In the genomic region with DNA sequence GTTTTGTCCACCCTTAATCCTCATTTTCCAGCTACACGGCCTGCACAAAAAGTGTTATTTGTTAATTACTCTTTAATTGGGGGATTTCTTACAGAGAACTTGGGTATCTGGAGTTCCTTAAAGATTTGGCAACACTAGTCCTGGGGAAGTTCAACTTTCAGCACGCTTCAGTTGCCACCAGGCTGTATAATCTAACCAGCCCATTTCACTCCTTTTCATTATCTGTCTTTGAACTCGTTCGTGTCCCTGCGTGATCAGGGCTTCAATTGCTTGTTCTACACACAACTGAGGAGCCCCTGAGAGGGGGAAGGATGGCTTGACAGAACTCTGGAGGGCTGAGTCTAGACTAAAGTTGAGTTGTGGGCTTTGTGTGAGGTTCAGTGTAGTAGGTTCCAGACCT, we compare ENCODE assay signal across 10 mouse cellular contexts. TPM values are rescaled to one million over a fixed set of nuclear protein-coding genes. Genes with fewer than 3 reads are reported as not detected.
DNase-seq lines count a peak whose midpoint lies in the region; ATAC-seq and TF ChIP-seq lines count a peak whose summit lies in the region.
"Had no signal": no experiment of that assay in that cellular context is flagged by ENCODE, and none has a peak within 500 bp of the region (broad histone marks: within the 10 kb centered on the region; RNA-seq: fewer than 3 reads in every experiment).

No protein-coding gene starts in this region.

- 63% methylated on average over 5 of the region's 5 CpGs for WGBS in kidney, embryonic 15.5 days
- WGBS in embryonic facial prominence, embryonic 14.5 days, result 69% methylated on average over 5 of the region's 5 CpGs
- 9% methylated on average over 5 of the region's 5 CpGs for WGBS in liver, embryonic 15.5 days (ENCODE audit: insufficient replicate concordance)
- 57% methylated on average over 5 of the region's 5 CpGs for WGBS in forebrain, embryonic 10.5 days

- H3K36me3 ChIP-seq in kidney, embryonic 15.5 days, result no peaks in the 10 kb centered on the region
- peaks cover 0 to 7% of the 10 kb centered on the region in 2 experiments; a peak in 2 of 4 replicates for H3K36me3 ChIP-seq in MEL (ENCODE audit: control insufficient read depth in 1 of 2, insufficient read depth in 2 of 2, low read length in 2 of 2)
- no peaks in the 10 kb centered on the region for H3K36me3 ChIP-seq in embryonic facial prominence, embryonic 14.5 days (ENCODE audit: control insufficient read depth, insufficient read depth, low read length)
- H3K36me3 ChIP-seq in liver, embryonic 15.5 days (replicated peaks), result peaks cover 22% of the 10 kb centered on the region
- H3K36me3 ChIP-seq in forebrain, embryonic 10.5 days (replicated peaks), result no peaks in the 10 kb centered on the region

- H3K79me2 ChIP-seq in MEL (ENCODE audit: control insufficient read depth, insufficient read depth, low read length, poor library complexity), result no peaks in the 10 kb centered on the region; the same call in 1 of the 2 replicates

- DNase-seq in kidney, postnatal 10 days, result no peak
- DNase-seq in MEL (ENCODE audit: low read depth, low spot score), result peak; percentile 60
- no peak for DNase-seq in embryonic facial prominence, embryonic 14.5 days (ENCODE audit: low spot score)
- DNase-seq in frontal cortex, postnatal 14 days (ENCODE audit: low spot score in 2 of 2), result no peak
- DNase-seq in forebrain, embryonic 10.5 days (ENCODE audit: extremely low spot score, low spot score), result no peak

- peak overlapping the region; percentile 94; the same call in 1 of the 2 replicates for H3K27ac ChIP-seq in kidney, embryonic 15.5 days
- no peak overlapping the region for H3K27ac ChIP-seq in MEL (ENCODE audit: control insufficient read depth, low read depth, low read length)
- no peak overlapping the region for H3K27ac ChIP-seq in embryonic facial prominence, embryonic 14.5 days (replicated peaks; ENCODE audit: low read depth, low read length)
- peak overlapping the region; percentile 96 for H3K27ac ChIP-seq in liver, embryonic 15.5 days (replicated peaks)
- no peak overlapping the region for H3K27ac ChIP-seq in forebrain, embryonic 10.5 days

- H3K9me3 ChIP-seq in kidney, embryonic 15.5 days (replicated peaks), result no peaks in the 10 kb centered on the region
- H3K9me3 ChIP-seq in MEL (replicated peaks; ENCODE audit: insufficient read depth, low read length), result no peaks in the 10 kb centered on the region
- no peaks in the 10 kb centered on the region for H3K9me3 ChIP-seq in embryonic facial prominence, embryonic 14.5 days (ENCODE audit: control insufficient read depth, low read length)
- H3K9me3 ChIP-seq in liver, embryonic 15.5 days (replicated peaks), result no peaks in the 10 kb centered on the region
- no peaks in the 10 kb centered on the region for H3K9me3 ChIP-seq in forebrain, embryonic 10.5 days

- peak overlapping the region; percentile 93 for H3K4me2 ChIP-seq in kidney, embryonic 15.5 days
- H3K4me2 ChIP-seq in embryonic facial prominence, embryonic 14.5 days (ENCODE audit: low read depth, low read length), result 0 out of 2 replicates have a peak overlapping the region, but pooled peaks have one; percentile 86
- H3K4me2 ChIP-seq in liver, embryonic 15.5 days, result peak overlapping the region; percentile 67

- TF ChIP-seq RAD21 in MEL (IDR thresholded peaks at IDR 0.05; ENCODE audit: low read depth, low read length), result no peak

- H3K9ac ChIP-seq in kidney, embryonic 15.5 days, result 0 out of 2 replicates have a peak overlapping the region, but pooled peaks have one; percentile 66
- no peak overlapping the region for H3K9ac ChIP-seq in MEL (ENCODE audit: control insufficient read depth, low read depth, low read length, poor library complexity, severe bottlenecking)
- no peak overlapping the region for H3K9ac ChIP-seq in embryonic facial prominence, embryonic 14.5 days (ENCODE audit: low read depth, low read length)
- peak overlapping the region; percentile 83 for H3K9ac ChIP-seq in liver, embryonic 15.5 days

- TF ChIP-seq POLR2A in MEL (IDR thresholded peaks at IDR 0.05; ENCODE audit: control insufficient read depth in 1 of 2, insufficient read depth in 1 of 2, low read depth in 1 of 2, low read length in 2 of 2, poor library complexity in 1 of 2), result no peak

- H3K27me3 ChIP-seq in kidney, embryonic 15.5 days, result no peaks in the 10 kb centered on the region
- no peaks in the 10 kb centered on the region for H3K27me3 ChIP-seq in MEL (ENCODE audit: control insufficient read depth in 1 of 2, insufficient read depth in 2 of 2, low read length in 2 of 2)
- no peaks in the 10 kb centered on the region for H3K27me3 ChIP-seq in embryonic facial prominence, embryonic 14.5 days (replicated peaks; ENCODE audit: control insufficient read depth, insufficient read depth, low read length)
- H3K27me3 ChIP-seq in liver, embryonic 15.5 days, result no peaks in the 10 kb centered on the region
- peaks cover 21% of the 10 kb centered on the region for H3K27me3 ChIP-seq in forebrain, embryonic 10.5 days (ENCODE audit: poor library complexity, severe bottlenecking)

- peak in 1 of 2 experiments; percentile 65; a peak in 3 of 4 replicates for TF ChIP-seq EP300 in MEL (IDR thresholded peaks at IDR 0.05; ENCODE audit: low read depth in 1 of 2, low read length in 2 of 2)

- no peak for TF ChIP-seq CTCF in MEL (IDR thresholded peaks at IDR 0.05 in 2 of 3, conservative IDR thresholded peaks at IDR 0.05 in 1 of 3; ENCODE audit: control insufficient read depth in 1 of 3, insufficient read depth in 1 of 3, low read depth in 2 of 3, low read length in 3 of 3, poor library complexity in 1 of 3, severe bottlenecking in 1 of 3)

- H3K4me1 ChIP-seq in kidney, embryonic 15.5 days, result peaks cover 27% of the 10 kb centered on the region
- H3K4me1 ChIP-seq in MEL (ENCODE audit: control insufficient read depth in 1 of 2, insufficient read depth in 2 of 2, low read length in 2 of 2), result peaks cover 0 to 9% of the 10 kb centered on the region in 2 experiments; a peak in 3 of 4 replicates
- H3K4me1 ChIP-seq in embryonic facial prominence, embryonic 14.5 days (ENCODE audit: control insufficient read depth, insufficient read depth, low read length), result no peaks in the 10 kb centered on the region
- peaks cover 66% of the 10 kb centered on the region for H3K4me1 ChIP-seq in liver, embryonic 15.5 days (replicated peaks)
- peaks cover 25% of the 10 kb centered on the region for H3K4me1 ChIP-seq in forebrain, embryonic 10.5 days

- H3K4me3 ChIP-seq in kidney, embryonic 15.5 days (replicated peaks), result peak overlapping the region; percentile 70; the same call in 1 of the 2 replicates
- peak overlapping the region; percentile 70 to 91; a peak in 2 of 4 replicates for H3K4me3 ChIP-seq in MEL (ENCODE audit: control insufficient read depth in 1 of 2, insufficient read depth in 1 of 2, low read depth in 2 of 2, low read length in 2 of 2)
- no peak overlapping the region for H3K4me3 ChIP-seq in embryonic facial prominence, embryonic 14.5 days (ENCODE audit: low read depth, low read length)
- peak overlapping the region; percentile 71 for H3K4me3 ChIP-seq in liver, embryonic 15.5 days (replicated peaks)
- no peak overlapping the region for H3K4me3 ChIP-seq in forebrain, embryonic 10.5 days

- ATAC-seq in kidney, embryonic 15.5 days (replicated peaks; ENCODE audit: low FRiP score), result no peak
- ATAC-seq in embryonic facial prominence, embryonic 14.5 days (ENCODE audit: low read depth), result no peak
- peak; percentile 39 for ATAC-seq in liver, embryonic 15.5 days (ENCODE audit: insufficient read depth)

TF ChIP-seq in MEL, 35 proteins besides CTCF, POLR2A, EP300 and RAD21 (continues in another document):
- TF ChIP-seq GATA1 (IDR thresholded peaks at IDR 0.05; ENCODE audit: low read depth, low read length) (0 out of 2 replicates have a peak, but pooled peaks have one; percentile 19), MYC (IDR thresholded peaks at IDR 0.05; ENCODE audit: low read depth, low read length) (no peak), CHD2 (IDR thresholded peaks at IDR 0.05; ENCODE audit: low read length) (no peak), ELF1 (IDR thresholded peaks at IDR 0.05; ENCODE audit: low read depth, low read length) (no peak), CHD1 (IDR thresholded peaks at IDR 0.05; ENCODE audit: low read depth, low read length) (no peak), HCFC1 (IDR thresholded peaks at IDR 0.05; ENCODE audit: low read depth, low read length) (no peak), ZMIZ1 (IDR thresholded peaks at IDR 0.05; ENCODE audit: low read depth, low read length) (no peak), MEF2A (IDR thresholded peaks at IDR 0.05; ENCODE audit: extremely low read depth, insufficient replicate concordance, low read depth, low read length, poor library complexity, severe bottlenecking) (no peak), MXI1 (IDR thresholded peaks at IDR 0.05; ENCODE audit: low read depth, low read length) (no peak), TCF12 (IDR thresholded peaks at IDR 0.05; ENCODE audit: low read depth, low read length) (no peak)

RNA-seq across cellular contexts. Expression of gene Fam234b, which starts 31.1 kb away (rescaled TPM):
- polyA plus RNA-seq in kidney, embryonic 15.5 days (2015; fragmentation: Nextera tagmentation; extraction: Ambion mirVana), result 35.5 and 37.4 TPM in 2 replicates
- total RNA-seq in MEL (2012; rRNA removed), result 11.9 and 12.2 TPM in 2 replicates
- 10 to 100 TPM in 1 of 2 experiments, not detected in 1; 20.5 TPM for polyA plus RNA-seq in MEL (2012; ENCODE audit: insufficient read depth in 1 of 2, insufficient read length in 2 of 2, low read depth in 1 of 2, low replicate concordance in 2 of 2, missing spikeins in 1 of 2)
- polyA plus RNA-seq in embryonic facial prominence, embryonic 14.5 days (2014; fragmentation: Nextera tagmentation; extraction: Ambion mirVana), result 21.0 and 23.7 TPM in 2 replicates
- 30.3 and 34.4 TPM in 2 replicates for polyA plus RNA-seq in liver, embryonic 15.5 days (2015; fragmentation: Nextera tagmentation; extraction: Ambion mirVana)
- 23.3 and 25.4 TPM in 2 replicates for polyA plus RNA-seq in forebrain, embryonic 10.5 days (2016; fragmentation: Nextera tagmentation; extraction: Ambion mirVana)

RNA-seq across cellular contexts. Expression of gene Hebp1, which starts 31.1 kb away (rescaled TPM):
- 27.1 and 28.0 TPM in 2 replicates for polyA plus RNA-seq in kidney, embryonic 15.5 days (2015; fragmentation: Nextera tagmentation; extraction: Ambion mirVana)
- 8.5 and 16.7 TPM in 2 replicates for total RNA-seq in MEL (2012; rRNA removed)
- polyA plus RNA-seq in MEL (2012; ENCODE audit: insufficient read depth in 1 of 2, insufficient read length in 2 of 2, low read depth in 1 of 2, low replicate concordance in 2 of 2, missing spikeins in 1 of 2), result 10 to 100 TPM in 1 of 2 experiments, not detected in 1; 25.1 TPM
- polyA plus RNA-seq in embryonic facial prominence, embryonic 14.5 days (2014; fragmentation: Nextera tagmentation; extraction: Ambion mirVana), result 7.4 and 12.2 TPM in 2 replicates
- 116 and 117 TPM in 2 replicates for polyA plus RNA-seq in liver, embryonic 15.5 days (2015; fragmentation: Nextera tagmentation; extraction: Ambion mirVana)
- polyA plus RNA-seq in forebrain, embryonic 10.5 days (2016; fragmentation: Nextera tagmentation; extraction: Ambion mirVana), result 3.5 and 7.6 TPM in 2 replicates

RNA-seq across cellular contexts. Expression of gene Gprc5d, which starts 48.6 kb away (rescaled TPM):
- not detected in 2 replicates for polyA plus RNA-seq in kidney, embryonic 15.5 days (2015; fragmentation: Nextera tagmentation; extraction: Ambion mirVana)
- total RNA-seq in MEL (2012; rRNA removed), result not detected in 2 replicates
- polyA plus RNA-seq in MEL (2012; ENCODE audit: insufficient read depth in 1 of 2, insufficient read length in 2 of 2, low read depth in 1 of 2, low replicate concordance in 2 of 2, missing spikeins in 1 of 2), result not detected
- 0.21 TPM in 1 of 2 replicates, not detected in the other for polyA plus RNA-seq in embryonic facial prominence, embryonic 14.5 days (2014; fragmentation: Nextera tagmentation; extraction: Ambion mirVana)
- polyA plus RNA-seq in liver, embryonic 15.5 days (2015; fragmentation: Nextera tagmentation; extraction: Ambion mirVana), result 0.08 and 0.15 TPM in 2 replicates
- polyA plus RNA-seq in forebrain, embryonic 10.5 days (2016; fragmentation: Nextera tagmentation; extraction: Ambion mirVana), result 0.11 TPM in 1 of 2 replicates, not detected in the other
- polyA plus RNA-seq: heart, embryonic 16.5 days; limb, embryonic 11.5 days; midbrain, embryonic 16.5 days had no signal

Comparison
In these comparisons a context has a peak if more than half of its experiments do, and no peak if none do; other contexts are left out.
1. H3K27ac ChIP-seq: peak in kidney, embryonic 15.5 days (single experiment) and liver, embryonic 15.5 days (single experiment); none in MEL (single experiment), embryonic facial prominence, embryonic 14.5 days (single experiment) and forebrain, embryonic 10.5 days (single experiment).
2. H3K4me3 ChIP-seq: peak in kidney, embryonic 15.5 days (single experiment), MEL (2 of 2) and liver, embryonic 15.5 days (single experiment); none in embryonic facial prominence, embryonic 14.5 days (single experiment) and forebrain, embryonic 10.5 days (single experiment).
3. H3K9ac ChIP-seq: peak in kidney, embryonic 15.5 days (single experiment) and liver, embryonic 15.5 days (single experiment); none in MEL (single experiment) and embryonic facial prominence, embryonic 14.5 days (single experiment).
4. Peak in every context shown above with its lines, with median percentiles within 50 percentile points of each other: H3K4me2 ChIP-seq.